Mouse (Mus musculus) embryonic facial prominence, embryonic 12.5 days (tissue): ENCODE results near the gene Myb. TPM values are rescaled to one million over a fixed set of nuclear protein-coding genes. Genes with fewer than 3 reads are reported as not detected.
A peak's percentile ranks its signal among the peaks of the same experiment; 100 is the strongest.

ENCODE experiments used
- ATAC-seq: fragments of 200-750 bp; cut with Nextera tagmentation; 2 replicates; pipeline ENCODE4 v1.8.0; 2017; ENCODE audit not compliant: insufficient number of reproducible peaks, insufficient read depth, low FRiP score, low TSS enrichment
- H3K27ac ChIP-seq: fragments of 300-500 bp; sonication (generic); 2 replicates; pipeline ENCODE4 v1.5.1; 2016; ENCODE audit warnings: mild to moderate bottlenecking
- H3K27me3 ChIP-seq: fragments of 300-500 bp; sonication (generic); 2 replicates; pipeline ENCODE4 v1.6.1; 2016; ENCODE audit warnings: mild to moderate bottlenecking, moderate library complexity
- H3K36me3 ChIP-seq: fragments of 300-500 bp; sonication (generic); 2 replicates; pipeline ENCODE4 v1.6.1; 2016; ENCODE audit warnings: mild to moderate bottlenecking
- H3K4me1 ChIP-seq: fragments of 300-500 bp; sonication (generic); 2 replicates; pipeline ENCODE4 v1.6.1; 2016
- H3K4me2 ChIP-seq: fragments of 300-500 bp; sonication (generic); replicated peaks from 2 replicates; pipeline ENCODE4 v1.6.1; 2016; ENCODE audit warnings: mild to moderate bottlenecking, moderate library complexity
- H3K4me3 ChIP-seq: fragments of 300-500 bp; sonication (generic); 2 replicates; pipeline ENCODE4 v1.5.1; 2016; ENCODE audit warnings: mild to moderate bottlenecking
- H3K9ac ChIP-seq: fragments of 300-500 bp; sonication (generic); 2 replicates; pipeline ENCODE4 v1.6.1; 2016; ENCODE audit warnings: mild to moderate bottlenecking, moderate library complexity
- H3K9me3 ChIP-seq: fragments of 300-500 bp; sonication (generic); 2 replicates; pipeline ENCODE4 v1.6.1; 2016; ENCODE audit warnings: mild to moderate bottlenecking, moderate library complexity
- WGBS: fragments of 180-500 bp; shearing (Covaris S2); methylation state at CpG from one replicate; pipeline ENCODE4 v1.1.7; 2016; 5-methylcytosine and 5-hydroxymethylcytosine counted together
- polyA plus RNA-seq: library from polyadenylated mRNA; unstranded; fragments of >200 nt; fragmentation: Nextera tagmentation; extraction: Ambion mirVana; gene quantifications from 2 replicates; pipeline ENCODE4 v1.2.1, GENCODE M21; 2016

The Myb gene
- polyA plus RNA-seq, result 6.0 and 7.4 TPM in 2 replicates

DNA sequence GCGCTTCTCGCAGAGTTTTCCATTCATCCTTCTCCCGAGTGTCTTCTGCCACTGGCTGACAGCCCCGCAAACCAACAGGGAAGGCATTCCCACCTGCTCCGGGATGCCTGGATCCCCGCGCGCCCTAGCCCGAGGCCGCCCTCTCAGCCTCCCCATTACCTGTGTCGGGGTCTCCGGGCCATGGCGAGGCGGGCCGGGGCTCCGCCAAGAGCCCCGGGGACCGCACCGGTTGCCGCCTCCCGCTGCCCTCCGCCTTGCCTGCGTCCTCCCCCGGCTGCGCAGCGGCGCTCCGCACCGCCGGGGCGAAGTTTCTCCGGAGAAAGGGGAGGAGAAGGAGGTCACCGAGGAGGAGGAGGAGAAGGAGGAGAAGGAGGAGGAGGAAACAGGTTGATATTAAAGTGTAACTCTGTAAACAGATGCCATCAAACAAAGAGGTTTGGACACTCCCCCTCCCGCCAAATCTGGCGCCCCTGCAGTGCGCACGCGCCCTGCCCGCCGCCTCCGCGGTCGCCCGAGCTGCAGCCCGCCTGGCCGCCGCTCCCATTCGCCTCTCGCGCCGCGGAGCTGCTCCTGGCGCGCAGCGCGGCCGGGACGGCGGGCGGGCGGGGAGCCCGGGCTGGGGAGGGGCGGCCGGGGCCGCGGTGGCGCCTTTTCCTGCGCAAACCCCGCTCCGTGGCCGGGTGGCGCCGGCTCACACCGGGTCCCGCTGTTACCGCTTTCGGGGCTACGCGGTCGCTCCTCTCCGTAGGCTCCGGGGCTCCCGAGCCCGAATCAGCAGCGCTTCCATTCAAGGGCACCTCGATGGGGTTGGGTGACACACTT, at the start of gene Myb:
Gene Myb (minus strand): TSS at position 448 of the 822 bp plus-strand sequence.
- ATAC-seq, result peak; percentile 69
- no peaks in the 10 kb centered on the region for H3K9me3 ChIP-seq
- no peaks in the 10 kb centered on the region for H3K36me3 ChIP-seq
- peaks cover 19% of the 10 kb centered on the region for H3K27me3 ChIP-seq
- H3K9ac ChIP-seq, result peak within 1 kb of the TSS; percentile 84
- H3K4me3 ChIP-seq, result peak within 1 kb of the TSS; percentile 63
- H3K27ac ChIP-seq, result peak within 1 kb of the TSS; percentile 70
- H3K4me2 ChIP-seq, result peak within 1 kb of the TSS; percentile 95
- peaks cover 12% of the 10 kb centered on the region for H3K4me1 ChIP-seq
- under 1% methylated on average over 81 of the region's 86 CpGs for WGBS

GRCm38 (mm10) chr10:21207378-21207777, 46.6 kb upstream of the Myb start:
- Histone ChIP-seq H3K4me2 (no peak overlapping the region), H3K36me3 (no peaks in the 10 kb centered on the region), H3K9ac (no peak overlapping the region), H3K9me3 (no peaks in the 10 kb centered on the region), H3K27ac (no peak overlapping the region), H3K4me1 (no peaks in the 10 kb centered on the region), H3K4me3 (no peak overlapping the region), H3K27me3 (no peaks in the 10 kb centered on the region)
- no peak for ATAC-seq
- 65% methylated on average over 1 of the region's 1 CpGs for WGBS

- Histone ChIP-seq H3K9me3 (no peaks in the 10 kb centered on the region), H3K36me3 (no peaks in the 10 kb centered on the region), H3K27ac (no peak overlapping the region), H3K4me3 (no peak overlapping the region), H3K27me3 (no peaks in the 10 kb centered on the region), H3K4me1 (no peaks in the 10 kb centered on the region), H3K4me2 (no peak overlapping the region), H3K9ac (no peak overlapping the region)
- 76% methylated on average over 2 of the region's 2 CpGs for WGBS
- ATAC-seq, result no peak
These were observed 45.4 kb upstream of the Myb start for GRCm38 (mm10) chr10:21206232-21206631.

GRCm38 (mm10) chr10:21204496-21205085, 43.8 kb upstream of the Myb start:
- H3K4me1 ChIP-seq, result no peaks in the 10 kb centered on the region
- H3K27ac ChIP-seq, result no peak overlapping the region
- 87% methylated on average over 10 of the region's 10 CpGs for WGBS
- ATAC-seq, result no peak
- no peaks in the 10 kb centered on the region for H3K9me3 ChIP-seq
- no peak overlapping the region for H3K9ac ChIP-seq
- no peaks in the 10 kb centered on the region for H3K27me3 ChIP-seq
- H3K4me2 ChIP-seq, result no peak overlapping the region
- no peaks in the 10 kb centered on the region for H3K36me3 ChIP-seq
- no peak overlapping the region for H3K4me3 ChIP-seq

- no peak overlapping the region for H3K9ac ChIP-seq
- no peak overlapping the region for H3K27ac ChIP-seq
- no peaks in the 10 kb centered on the region for H3K4me1 ChIP-seq
- no peaks in the 10 kb centered on the region for H3K36me3 ChIP-seq
- no peak overlapping the region for H3K4me2 ChIP-seq
- no peaks in the 10 kb centered on the region for H3K27me3 ChIP-seq
- no peak overlapping the region for H3K4me3 ChIP-seq
- no peaks in the 10 kb centered on the region for H3K9me3 ChIP-seq
- no peak for ATAC-seq
- WGBS, result 89% methylated on average over 5 of the region's 5 CpGs
These were observed 43.1 kb upstream of the Myb start for GRCm38 (mm10) chr10:21203886-21204285.

GRCm38 (mm10) chr10:21203461-21203860, 42.7 kb upstream of the Myb start:
- Histone ChIP-seq H3K9me3 (no peaks in the 10 kb centered on the region), H3K4me3 (no peak overlapping the region), H3K27ac (no peak overlapping the region), H3K36me3 (no peaks in the 10 kb centered on the region), H3K9ac (no peak overlapping the region), H3K4me1 (no peaks in the 10 kb centered on the region), H3K27me3 (no peaks in the 10 kb centered on the region), H3K4me2 (no peak overlapping the region)
- no peak for ATAC-seq
- 87% methylated on average over 3 of the region's 3 CpGs for WGBS

- Histone ChIP-seq H3K27me3 (no peaks in the 10 kb centered on the region), H3K4me1 (no peaks in the 10 kb centered on the region), H3K4me2 (no peak overlapping the region), H3K9ac (no peak overlapping the region), H3K9me3 (no peaks in the 10 kb centered on the region), H3K27ac (no peak overlapping the region), H3K36me3 (no peaks in the 10 kb centered on the region), H3K4me3 (no peak overlapping the region)
- 82% methylated on average over 7 of the region's 7 CpGs for WGBS
- no peak for ATAC-seq
These were observed 40.0 kb upstream of the Myb start for GRCm38 (mm10) chr10:21200761-21201160.

DNA sequence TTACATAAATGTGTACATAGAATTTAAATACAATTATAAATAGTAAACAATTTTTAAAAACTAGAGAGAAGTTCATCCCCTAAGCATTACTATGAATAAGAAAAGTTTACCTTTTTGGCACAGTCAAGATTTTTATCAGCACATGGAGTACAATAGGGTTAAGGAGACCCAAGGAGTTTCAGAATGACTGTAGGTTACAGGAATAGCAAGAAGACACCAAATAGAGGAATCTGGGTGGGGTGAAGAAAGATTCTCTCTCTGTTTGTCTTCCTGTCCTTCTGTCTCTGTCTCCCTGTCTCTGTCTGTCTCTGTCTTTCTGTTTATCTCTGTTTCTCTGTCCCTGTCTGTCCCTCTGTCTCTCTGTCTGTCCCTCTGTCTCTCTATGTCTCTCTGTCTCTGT, 39.5 kb upstream of the Myb start:
- H3K27me3 ChIP-seq, result no peaks in the 10 kb centered on the region
- no peak overlapping the region for H3K9ac ChIP-seq
- no peak overlapping the region for H3K4me2 ChIP-seq
- ATAC-seq, result no peak
- no peaks in the 10 kb centered on the region for H3K4me1 ChIP-seq
- no peaks in the 10 kb centered on the region for H3K36me3 ChIP-seq
- no peaks in the 10 kb centered on the region for H3K9me3 ChIP-seq
- H3K4me3 ChIP-seq, result no peak overlapping the region
- no peak overlapping the region for H3K27ac ChIP-seq

DNA sequence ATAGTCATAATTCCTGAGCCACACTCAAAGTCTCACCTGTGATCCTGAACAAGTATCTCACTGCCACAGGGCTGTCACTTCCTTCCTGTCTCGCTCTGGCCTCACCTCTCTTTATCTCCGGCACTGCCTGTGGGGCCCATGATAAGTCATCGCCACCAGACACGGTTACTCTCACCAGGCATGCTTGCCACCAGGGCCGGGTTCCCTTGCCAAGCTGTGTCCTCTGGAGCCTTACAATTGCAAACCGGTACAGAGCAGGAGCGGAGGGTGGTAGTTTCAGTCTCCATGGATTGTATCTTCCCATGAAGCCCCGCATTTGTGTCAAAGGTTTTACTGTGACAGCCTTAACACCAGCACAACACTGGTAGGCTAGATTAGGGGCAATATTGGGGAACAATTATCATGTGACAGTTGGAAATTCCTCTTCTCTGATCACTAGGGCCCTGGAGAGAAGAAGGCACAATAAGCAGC, 35.9 kb upstream of the Myb start:
- Histone ChIP-seq H3K4me3 (no peak overlapping the region), H3K4me1 (peaks cover 5% of the 10 kb centered on the region; the same call in 1 of the 2 replicates), H3K9me3 (no peaks in the 10 kb centered on the region), H3K4me2 (no peak overlapping the region), H3K36me3 (no peaks in the 10 kb centered on the region), H3K27me3 (no peaks in the 10 kb centered on the region), H3K27ac (no peak overlapping the region), H3K9ac (no peak overlapping the region)
- WGBS, result 86% methylated on average over 8 of the region's 8 CpGs
- no peak for ATAC-seq

- Histone ChIP-seq H3K36me3 (no peaks in the 10 kb centered on the region), H3K4me1 (peaks cover 5% of the 10 kb centered on the region; the same call in 1 of the 2 replicates), H3K27ac (no peak overlapping the region), H3K27me3 (no peaks in the 10 kb centered on the region), H3K9ac (no peak overlapping the region), H3K4me3 (no peak overlapping the region), H3K9me3 (no peaks in the 10 kb centered on the region), H3K4me2 (no peak overlapping the region)
- WGBS, result 34% methylated on average over 8 of the region's 8 CpGs
- ATAC-seq, result no peak
These were observed 34.8 kb upstream of the Myb start for GRCm38 (mm10) chr10:21195597-21195996.

GRCm38 (mm10) chr10:21193935-21194505, 33.2 kb upstream of the Myb start:
- Histone ChIP-seq H3K4me3 (no peak overlapping the region), H3K27ac (no peak overlapping the region), H3K9me3 (no peaks in the 10 kb centered on the region), H3K36me3 (no peaks in the 10 kb centered on the region), H3K9ac (no peak overlapping the region), H3K4me2 (no peak overlapping the region), H3K4me1 (peaks cover 5% of the 10 kb centered on the region; the same call in 1 of the 2 replicates), H3K27me3 (no peaks in the 10 kb centered on the region)
- ATAC-seq, result no peak
- 62% methylated on average over 3 of the region's 3 CpGs for WGBS
